Mouse (Mus musculus): Measurements from ENCODE around the gene Cul1. TPM values are rescaled to one million over a fixed set of nuclear protein-coding genes. Genes with fewer than 3 reads are reported as not detected.

Gene Cul1
- total RNA-seq (2012; rRNA removed) (63.6 and 73.6 TPM in 2 replicates), total RNA-seq (2014; rRNA removed) (155 and 183 TPM in 2 replicates), polyA plus RNA-seq (2012; ENCODE audit: insufficient read length, low read depth) (79.6 and 108 TPM in 2 replicates)

- Histone ChIP-seq H3K9me3 (replicated peaks; ENCODE audit: low read length) (no peaks in the 10 kb centered on the region), H3K4me2 (ENCODE audit: insufficient read depth, low read depth, poor library complexity, severe bottlenecking) (peak within 1 kb of the TSS; percentile 74), H3K36me3 (replicated peaks in 1 of 2; ENCODE audit: control insufficient read depth in 1 of 2, insufficient read depth in 1 of 2, low read length in 1 of 2) (peaks cover 0 to 7% of the 10 kb centered on the region in 2 experiments), H3K79me2 (replicated peaks; ENCODE audit: control insufficient read depth, extremely low read depth, insufficient read depth, poor library complexity, severe bottlenecking) (peaks cover 28% of the 10 kb centered on the region), H3K27ac (ENCODE audit: insufficient read depth, low read depth) (peak within 1 kb of the TSS; percentile 64), H3K9ac (ENCODE audit: insufficient read depth, low read depth) (peak within 1 kb of the TSS; percentile 82), H3K4me1 (ENCODE audit: control insufficient read depth in 1 of 2, insufficient read depth in 2 of 2) (peaks cover 0 to 31% of the 10 kb centered on the region in 2 experiments; a peak in 2 of 4 replicates), H3K4me3 (replicated peaks in 1 of 3; ENCODE audit: low read depth in 2 of 3, low read length in 2 of 3, poor library complexity in 1 of 3) (peak within 1 kb of the TSS; percentile 79 to 92 (median 91)), H3K27me3 (replicated peaks) (no peaks in the 10 kb centered on the region)
- TF ChIP-seq ETS1 (conservative IDR thresholded peaks at IDR 0.05; ENCODE audit: low read depth, low read length) (no peak), SIN3A (IDR thresholded peaks at IDR 0.05; ENCODE audit: low read length) (0 out of 2 replicates have a peak, but pooled peaks have one; percentile 27)
- dilution Hi-C loops (cut with MboI; ENCODE audit: extremely low pct_ligation_motif_present, extremely low pct_unique_long_range_greater_than_20kb, low sequenced_read_pairs): no loop called here
- in situ Hi-C loops (cut with MboI; ENCODE audit: low pct_ligation_motif_present, low pct_unique_long_range_greater_than_20kb, low sequenced_read_pairs): no loop called here
- DNase-seq (ENCODE audit: extremely low read depth): no peak
Observed at GRCm38 (mm10) chr6:47453098-47453497, at the start of gene Cul1. Gene Cul1, plus strand, starts transcription at chr6:47453398.

GRCm38 (mm10) chr6:47404419-47405382 lies 48.5 kb upstream of the Cul1 start:
- dilution Hi-C loops (cut with MboI; ENCODE audit: extremely low pct_ligation_motif_present, extremely low pct_unique_long_range_greater_than_20kb, low sequenced_read_pairs) (no loop called here), in situ Hi-C loops (cut with MboI; ENCODE audit: low pct_ligation_motif_present, low pct_unique_long_range_greater_than_20kb, low sequenced_read_pairs) (no loop called here)
- TF ChIP-seq RCOR1 (conservative IDR thresholded peaks at IDR 0.05; ENCODE audit: low read depth, low read length) (no peak), MXI1 (IDR thresholded peaks at IDR 0.05; ENCODE audit: low read depth, low read length) (no peak), JUND (conservative IDR thresholded peaks at IDR 0.05; ENCODE audit: low read depth, low read length) (no peak), SMC3 (IDR thresholded peaks at IDR 0.05; ENCODE audit: low read depth, low read length) (no peak), KAT2A (IDR thresholded peaks at IDR 0.05; ENCODE audit: insufficient replicate concordance, low read length) (no peak), ZC3H11A (IDR thresholded peaks at IDR 0.05; ENCODE audit: low read depth, low read length) (no peak)
- DNase-seq (ENCODE audit: extremely low read depth): no peak
- Histone ChIP-seq H3K9me3 (replicated peaks; ENCODE audit: low read length) (no peaks in the 10 kb centered on the region), H3K9ac (ENCODE audit: insufficient read depth, low read depth) (no peak overlapping the region), H3K27ac (ENCODE audit: insufficient read depth, low read depth) (no peak overlapping the region), H3K79me2 (replicated peaks; ENCODE audit: control insufficient read depth, extremely low read depth, insufficient read depth, poor library complexity, severe bottlenecking) (no peaks in the 10 kb centered on the region), H3K4me2 (ENCODE audit: insufficient read depth, low read depth, poor library complexity, severe bottlenecking) (no peak overlapping the region), H3K36me3 (replicated peaks in 1 of 2; ENCODE audit: control insufficient read depth in 1 of 2, insufficient read depth in 1 of 2, low read length in 1 of 2) (no peaks in the 10 kb centered on the region), H3K27me3 (replicated peaks) (no peaks in the 10 kb centered on the region), H3K4me3 (replicated peaks in 1 of 3; ENCODE audit: low read depth in 2 of 3, low read length in 2 of 3, poor library complexity in 1 of 3) (no peak overlapping the region), H3K4me1 (ENCODE audit: control insufficient read depth in 1 of 2, insufficient read depth in 2 of 2) (no peaks in the 10 kb centered on the region)

GRCm38 (mm10) chr6:47412886-47413606 lies 40.2 kb upstream of the Cul1 start:
- Histone ChIP-seq H3K27ac (ENCODE audit: insufficient read depth, low read depth) (no peak overlapping the region), H3K4me1 (ENCODE audit: control insufficient read depth in 1 of 2, insufficient read depth in 2 of 2) (0 out of 4 replicates have a peak, but pooled peaks cover 0 to 2% of the 10 kb centered on the region in 2 experiments), H3K4me3 (replicated peaks in 1 of 3; ENCODE audit: low read depth in 2 of 3, low read length in 2 of 3, poor library complexity in 1 of 3) (no peak overlapping the region), H3K9me3 (replicated peaks; ENCODE audit: low read length) (no peaks in the 10 kb centered on the region), H3K27me3 (replicated peaks) (no peaks in the 10 kb centered on the region), H3K4me2 (ENCODE audit: insufficient read depth, low read depth, poor library complexity, severe bottlenecking) (no peak overlapping the region), H3K9ac (ENCODE audit: insufficient read depth, low read depth) (no peak overlapping the region), H3K79me2 (replicated peaks; ENCODE audit: control insufficient read depth, extremely low read depth, insufficient read depth, poor library complexity, severe bottlenecking) (no peaks in the 10 kb centered on the region), H3K36me3 (replicated peaks in 1 of 2; ENCODE audit: control insufficient read depth in 1 of 2, insufficient read depth in 1 of 2, low read length in 1 of 2) (no peaks in the 10 kb centered on the region)
- no peak for DNase-seq (ENCODE audit: extremely low read depth)
- dilution Hi-C loops (cut with MboI; ENCODE audit: extremely low pct_ligation_motif_present, extremely low pct_unique_long_range_greater_than_20kb, low sequenced_read_pairs): no loop called here
- TF ChIP-seq POLR2AphosphoS2 (IDR thresholded peaks at IDR 0.05; ENCODE audit: low read depth, low read length) (no peak), ZC3H11A (IDR thresholded peaks at IDR 0.05; ENCODE audit: low read depth, low read length) (no peak), MAX (IDR thresholded peaks at IDR 0.05; ENCODE audit: low read length) (no peak), JUND (conservative IDR thresholded peaks at IDR 0.05; ENCODE audit: low read depth, low read length) (no peak), RAD21 (IDR thresholded peaks at IDR 0.05; ENCODE audit: low read depth, low read length) (no peak), ZMIZ1 (IDR thresholded peaks at IDR 0.05; ENCODE audit: low read depth, low read length) (no peak), TBP (conservative IDR thresholded peaks at IDR 0.05; ENCODE audit: low read depth, low read length) (no peak)
- in situ Hi-C loops (cut with MboI; ENCODE audit: low pct_ligation_motif_present, low pct_unique_long_range_greater_than_20kb, low sequenced_read_pairs): no loop called here

All from CH12.LX (cell line).